Mouse (Mus musculus) yolk sac, embryonic 10.5 days (tissue): ENCODE results near the gene Nxf2.
"Not testable (repeated sequence)": the region's sequence is repeated elsewhere in the genome, so short reads cannot be mapped to it uniquely, and the experiment has no call there.

Experiments
- DNase-seq: peaks from one replicate; pipeline ENCODE4 v3.0.0-alpha.2; 2017; ENCODE audit warnings: low spot score

The Nxf2 gene

DNA sequence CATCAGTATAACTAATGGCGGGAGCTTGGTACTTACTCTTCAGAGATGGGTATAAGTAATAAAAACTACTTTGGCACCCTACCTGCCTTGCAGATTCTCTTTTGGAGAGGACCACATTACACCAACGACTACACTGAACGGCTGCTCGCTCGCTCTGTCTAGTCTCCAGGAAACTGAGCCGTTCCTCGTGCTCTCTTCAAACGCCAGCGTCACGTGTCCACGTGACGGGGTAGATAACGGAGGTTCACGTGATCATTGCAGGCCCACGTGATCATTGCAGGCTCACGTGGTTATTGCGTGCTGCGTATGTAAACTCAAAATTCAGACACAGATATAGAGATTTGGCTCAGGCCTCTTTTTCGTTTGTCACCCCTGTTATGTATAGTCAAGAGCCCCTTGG, at the start of gene Nxf2:
Nxf2 (minus strand) TSS at position 209 of the 400 bp plus-strand sequence.
- no peak for DNase-seq

DNA sequence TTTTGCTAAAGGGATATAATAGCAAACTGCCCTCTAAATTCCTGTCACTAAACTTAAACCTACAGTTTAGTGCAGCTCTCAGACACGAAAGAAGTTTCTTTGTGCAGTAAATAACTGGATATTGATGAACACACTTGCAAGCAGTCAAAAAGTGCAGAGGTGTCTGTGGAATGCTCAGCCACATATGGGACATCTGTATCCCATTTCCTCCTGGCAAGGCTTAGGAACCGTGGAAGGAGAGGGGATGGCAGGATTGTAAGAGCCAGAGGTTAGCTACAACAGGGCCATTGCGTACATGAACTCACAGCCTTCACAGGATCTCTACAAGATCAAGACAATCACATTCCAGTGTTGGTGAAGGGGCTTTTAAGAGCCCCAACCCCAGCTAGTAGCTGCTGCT, 46.8 kb upstream of the Nxf2 start:
- DNase-seq = no peak

DNA sequence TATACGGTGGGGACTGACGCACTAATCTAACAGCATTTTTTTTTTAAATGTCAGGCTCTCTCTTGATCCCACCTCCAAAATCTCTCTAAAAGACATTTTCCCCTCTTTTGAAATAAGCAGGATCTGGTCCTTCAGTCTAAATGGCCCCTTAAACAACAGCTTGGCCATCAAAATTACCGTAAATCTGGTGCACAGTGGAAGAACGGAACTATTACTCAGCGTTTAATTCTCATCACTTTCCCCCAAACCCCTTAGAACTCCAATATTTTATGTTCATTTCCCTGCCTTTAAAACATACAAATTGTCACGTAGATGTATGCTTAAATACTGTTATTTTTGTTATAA, 44.9 kb upstream of the Nxf2 start:
- no peak for DNase-seq

DNA sequence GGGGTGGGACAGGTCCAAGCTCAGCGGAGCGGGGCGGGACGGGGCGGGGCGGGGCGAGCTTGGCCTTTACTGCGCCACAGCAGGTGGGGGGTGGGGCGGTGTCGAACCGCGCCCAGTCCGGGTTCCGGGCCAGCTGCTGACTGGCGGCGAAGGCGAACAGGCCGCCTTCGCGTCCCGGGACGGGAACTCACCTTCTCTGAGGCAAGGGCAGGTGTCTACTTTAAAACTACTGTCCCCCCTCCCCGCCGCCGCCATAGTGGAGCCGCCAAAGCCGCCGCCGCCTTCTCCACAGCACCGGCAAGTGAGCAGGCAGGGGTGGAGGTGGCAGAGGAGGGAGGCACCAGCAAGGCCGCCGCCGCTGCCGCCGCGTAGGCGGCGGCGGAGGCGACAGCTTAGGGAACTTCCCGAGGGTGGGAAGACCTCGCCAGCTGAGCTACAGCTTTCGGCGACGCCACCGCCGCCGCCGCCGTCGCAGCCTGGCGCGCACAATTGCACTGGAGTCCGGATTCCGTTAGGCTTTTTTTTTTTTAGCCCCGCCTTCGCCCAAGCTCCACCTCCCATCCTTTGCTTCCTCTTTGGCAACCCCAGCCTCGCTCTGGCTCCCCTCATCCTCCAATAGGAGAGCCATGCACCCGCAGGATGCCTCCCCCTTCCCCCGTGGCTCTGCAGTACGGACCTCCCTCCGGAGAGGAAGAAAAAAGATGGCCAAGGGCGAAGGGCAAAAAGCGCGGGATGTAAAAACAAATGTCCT, 44.3 kb upstream of the Nxf2 start, which contains the start of gene Zmat1:
Zmat1 (minus strand) TSS at position 490 of the 751 bp plus-strand sequence.
- peak; percentile 89 for DNase-seq

DNA sequence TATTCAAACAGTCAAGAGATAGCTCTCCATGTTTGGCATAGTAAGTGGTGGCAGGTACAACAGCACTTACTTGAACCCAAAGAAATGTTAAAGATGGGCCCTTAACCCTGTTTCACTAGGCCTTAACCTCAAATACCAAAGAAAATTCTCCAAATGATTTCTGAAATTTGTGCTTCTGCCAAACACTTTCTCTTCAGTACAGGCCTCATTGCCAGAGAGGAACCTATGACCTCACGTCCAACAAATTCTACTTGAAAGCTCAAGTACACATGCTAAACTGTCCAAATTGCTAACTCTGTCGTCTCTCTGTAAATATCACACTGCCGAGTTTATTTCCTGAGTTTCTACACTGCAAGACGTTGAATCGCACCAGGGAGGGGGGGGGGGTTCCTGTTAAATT, 43.5 kb upstream of the Nxf2 start:
- no peak for DNase-seq

DNA sequence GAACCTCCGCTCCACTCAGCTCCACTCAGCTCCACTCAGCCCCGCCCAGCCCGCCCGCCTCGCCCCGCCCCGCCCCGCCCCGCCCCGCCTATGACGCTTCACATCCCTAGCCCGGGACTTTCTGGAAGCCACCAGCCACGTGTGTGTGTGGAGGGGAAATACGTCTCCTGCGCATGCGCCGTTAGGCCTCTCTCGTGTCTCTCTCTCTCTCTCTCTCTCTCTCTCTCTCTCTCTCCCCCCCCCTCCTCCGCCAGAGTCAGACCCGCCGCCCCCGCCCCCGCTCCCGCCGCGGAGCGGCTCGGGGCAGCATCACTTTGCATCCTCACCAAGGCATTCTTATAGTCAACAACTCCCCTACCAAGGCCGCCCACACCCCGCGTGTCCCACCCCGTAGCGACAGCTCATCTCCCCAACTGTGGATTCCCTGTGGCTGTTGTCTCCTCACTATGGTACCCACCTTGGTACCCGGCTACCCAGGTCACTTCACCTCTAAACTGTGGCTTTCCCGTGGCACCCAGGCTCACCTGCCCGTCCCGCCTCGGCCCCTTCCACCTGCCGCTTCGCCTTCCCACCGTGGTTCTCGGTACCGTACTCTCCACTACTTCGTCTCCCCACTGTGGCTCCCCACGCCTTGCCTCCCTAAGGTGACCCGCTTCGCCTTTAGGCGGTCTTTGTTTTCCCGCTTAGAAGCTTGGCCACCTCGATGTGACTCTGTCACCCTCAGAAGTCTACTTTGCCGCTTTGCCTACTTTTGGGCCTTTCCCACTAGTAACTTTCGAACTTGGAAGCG, 1.1 kb downstream of the Nxf2 start:
- DNase-seq = peak; percentile 53

DNA sequence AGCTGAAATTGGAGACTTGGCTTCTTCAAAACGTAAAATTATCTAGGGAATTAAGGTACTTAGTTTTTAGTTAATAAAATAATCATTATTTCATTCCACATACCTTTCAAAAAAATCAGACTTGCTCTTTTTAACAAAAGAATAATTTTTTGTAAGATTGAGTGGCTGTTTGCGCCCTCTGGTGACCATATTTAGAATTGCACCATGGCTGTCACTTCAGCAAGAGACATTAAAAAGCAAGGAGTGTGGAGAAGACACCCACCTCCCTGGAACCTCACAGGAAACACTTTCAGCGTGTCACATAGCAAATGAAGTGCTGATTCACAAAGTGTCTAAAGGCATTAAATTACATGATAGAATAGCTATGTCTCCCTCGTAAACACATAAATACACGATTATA, 34.2 kb downstream of the Nxf2 start:
- no peak for DNase-seq

DNA sequence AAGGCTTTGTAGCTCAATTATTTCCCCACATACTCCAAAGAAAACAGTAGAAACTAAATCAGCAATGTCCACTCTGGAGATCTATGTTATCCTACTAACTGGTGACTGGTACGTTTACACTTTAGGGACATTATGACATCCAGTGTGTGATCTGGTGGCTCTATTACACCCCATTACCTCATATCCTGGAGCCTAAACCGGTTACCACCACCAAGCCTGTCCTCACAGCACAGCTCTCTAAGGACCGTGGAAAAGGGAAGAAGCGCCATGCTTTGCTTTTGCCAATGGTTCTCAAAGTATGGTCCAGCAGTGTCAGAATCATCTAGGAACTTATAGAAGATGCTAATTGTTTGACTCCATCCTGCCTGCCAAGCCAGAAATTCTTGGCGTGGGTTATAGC, 34.6 kb downstream of the Nxf2 start:
- no peak for DNase-seq

DNA sequence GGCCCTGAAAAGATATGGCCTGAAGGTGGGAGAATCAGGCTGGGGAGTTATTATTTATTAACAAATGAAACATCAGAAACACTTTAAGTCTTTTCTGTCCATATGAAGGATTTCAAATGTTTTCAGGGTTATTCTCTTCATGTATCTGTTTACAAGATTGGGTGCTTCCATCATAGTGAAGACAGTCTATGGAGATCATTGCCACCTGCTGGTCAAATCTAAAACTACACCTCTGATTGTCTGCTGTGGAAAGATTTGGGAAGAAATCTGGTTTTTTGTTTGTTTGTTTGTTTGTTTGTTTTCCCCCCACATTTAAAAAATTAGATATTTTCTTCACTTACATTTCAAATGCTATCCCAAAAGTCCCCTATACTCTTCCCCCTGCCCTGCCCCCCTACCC, 39.5 kb downstream of the Nxf2 start:
- DNase-seq = no peak

DNA sequence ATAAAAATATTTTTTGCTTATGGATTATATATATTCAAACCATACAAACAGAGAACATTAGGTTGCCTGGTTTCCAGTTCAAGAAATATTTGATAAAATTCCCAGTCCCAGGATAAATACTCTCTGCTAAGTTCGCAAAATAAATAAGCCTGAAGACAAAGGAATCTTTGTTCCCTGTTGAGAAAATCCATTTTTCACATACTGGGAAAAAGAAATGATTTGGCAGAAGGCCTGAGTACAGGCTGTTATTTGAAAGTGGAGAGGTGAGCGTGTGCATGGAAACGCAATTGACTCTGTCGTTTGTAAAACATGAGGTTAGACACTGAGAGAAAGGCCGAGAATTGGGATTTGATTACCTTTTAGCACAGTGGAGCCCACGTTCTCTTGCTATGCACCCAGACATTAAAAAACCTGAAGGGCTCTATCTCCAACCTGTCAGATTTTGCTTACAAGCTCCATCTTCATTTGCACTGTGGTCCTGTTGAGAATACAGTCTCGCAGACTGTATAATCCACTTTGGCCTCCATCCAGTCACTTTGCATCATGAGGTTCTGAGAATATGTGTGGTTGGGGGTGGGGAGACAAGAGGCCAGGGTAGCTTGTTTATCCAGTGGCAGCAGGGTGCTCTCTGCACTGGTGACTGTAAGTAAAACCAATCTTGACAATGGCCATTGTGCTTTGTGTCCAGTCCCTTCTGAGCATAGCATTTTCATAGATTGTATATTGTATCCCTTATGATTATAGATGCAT, 40.7 kb downstream of the Nxf2 start:
- DNase-seq = no peak

DNA sequence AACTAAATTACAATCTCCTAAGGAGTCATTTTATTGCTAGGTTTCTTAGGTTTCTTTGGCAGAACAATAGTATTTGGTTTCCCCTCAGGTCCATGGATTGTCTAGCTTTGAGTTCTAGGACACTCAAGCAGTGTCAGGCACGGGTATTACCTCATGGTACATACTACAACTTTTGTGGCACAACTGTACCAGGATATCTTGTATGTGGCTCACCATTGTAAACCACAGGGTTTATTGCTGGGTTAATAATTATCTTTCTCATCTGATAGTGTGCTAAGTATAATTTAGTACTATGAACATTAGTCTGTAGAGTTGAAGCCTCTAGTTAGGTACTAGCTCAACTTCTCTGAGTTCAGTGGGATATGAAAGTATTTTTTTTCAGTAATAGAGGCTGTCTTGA, 45.3 kb downstream of the Nxf2 start:
- no peak for DNase-seq

DNA sequence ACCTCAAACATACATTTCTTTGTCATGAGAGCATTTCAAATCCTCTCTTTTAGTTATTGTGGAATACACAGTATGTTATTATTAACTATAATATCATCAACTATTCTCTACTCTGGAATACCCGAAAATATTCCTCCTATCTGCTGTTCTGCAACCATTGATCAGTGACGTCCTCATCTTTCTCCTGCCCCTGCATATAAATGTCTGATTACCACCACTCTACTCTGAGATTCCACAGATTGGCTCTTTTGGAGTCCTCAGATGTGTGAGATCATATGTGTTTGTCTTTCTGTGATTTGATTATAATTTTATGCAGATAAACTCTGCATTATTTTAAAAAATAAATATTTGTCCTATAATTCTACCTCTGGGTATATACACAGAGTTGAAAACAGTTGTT, 48.8 kb downstream of the Nxf2 start:
- DNase-seq = no peak

DNA sequence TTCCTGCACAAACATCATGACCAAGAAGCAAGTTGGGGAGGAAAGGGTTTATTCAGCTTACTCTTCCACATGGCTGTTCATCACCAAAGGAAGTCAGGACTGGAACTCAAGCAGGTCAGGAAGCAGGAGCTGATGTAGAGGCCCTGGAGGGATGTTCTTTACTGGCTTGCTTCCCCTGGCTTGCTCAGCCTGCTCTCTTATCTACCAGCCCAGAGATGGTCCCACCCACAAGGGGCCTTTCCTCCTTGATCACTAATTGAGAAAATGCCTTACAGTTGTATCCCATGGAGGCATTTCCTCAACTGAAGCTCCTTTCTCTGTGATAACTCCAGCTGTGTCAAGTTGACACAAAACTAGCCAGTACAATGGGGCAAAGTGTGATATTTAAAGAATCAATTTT, 49.2 kb downstream of the Nxf2 start:
- not testable (repeated sequence) for DNase-seq

DNA sequence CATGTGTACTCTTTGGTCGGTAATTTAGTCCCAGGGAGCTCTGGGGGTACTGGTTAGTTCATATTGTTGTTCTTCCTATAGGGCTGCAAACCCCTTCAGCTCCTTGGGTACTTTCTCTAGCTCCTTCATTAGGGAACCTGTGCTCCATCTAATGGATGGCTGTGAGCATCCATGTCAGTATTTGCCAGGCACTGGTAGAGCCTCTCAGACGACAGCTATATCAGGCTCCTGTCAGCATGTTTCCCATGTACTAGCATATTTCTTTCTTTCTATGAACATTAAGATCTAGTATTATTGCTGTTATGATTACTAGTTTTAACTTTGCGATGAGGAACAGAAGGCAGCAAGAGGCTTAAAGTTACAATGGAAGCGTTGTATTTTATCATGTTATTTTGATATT, 49.7 kb downstream of the Nxf2 start:
- DNase-seq = no peak

DNA sequence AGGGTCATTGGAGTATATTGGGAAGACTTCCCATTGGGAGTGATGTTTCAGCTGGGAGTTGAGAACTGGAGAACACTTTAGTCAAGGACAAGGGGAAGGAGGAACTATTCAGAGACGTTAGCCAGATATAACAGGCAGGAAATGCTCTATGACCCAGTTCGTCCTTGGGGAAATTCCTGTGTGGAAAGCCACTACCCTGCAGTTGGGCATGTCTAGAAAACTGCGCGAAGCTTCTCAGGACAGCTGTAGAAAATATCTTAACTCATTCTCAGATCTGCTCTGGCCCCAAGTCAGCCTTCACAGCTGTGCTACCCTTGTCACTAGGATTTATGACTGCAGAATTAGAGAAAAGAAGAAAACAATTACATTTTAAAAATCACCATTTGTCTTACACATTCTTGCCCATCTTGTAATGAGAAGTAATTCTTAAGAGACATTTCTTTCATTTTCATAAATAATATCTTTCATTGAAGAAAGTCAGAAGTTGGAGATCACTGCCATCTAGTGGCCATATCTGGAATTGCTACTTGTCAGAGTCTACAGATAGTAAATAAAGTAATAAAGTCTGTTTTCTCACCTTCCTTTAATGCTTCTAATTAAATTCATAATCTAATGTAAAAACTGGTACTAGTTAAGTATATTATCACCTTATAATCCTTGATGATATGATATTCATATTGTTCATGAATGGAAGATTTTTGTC, 51.2 kb downstream of the Nxf2 start:
- no peak for DNase-seq

DNA sequence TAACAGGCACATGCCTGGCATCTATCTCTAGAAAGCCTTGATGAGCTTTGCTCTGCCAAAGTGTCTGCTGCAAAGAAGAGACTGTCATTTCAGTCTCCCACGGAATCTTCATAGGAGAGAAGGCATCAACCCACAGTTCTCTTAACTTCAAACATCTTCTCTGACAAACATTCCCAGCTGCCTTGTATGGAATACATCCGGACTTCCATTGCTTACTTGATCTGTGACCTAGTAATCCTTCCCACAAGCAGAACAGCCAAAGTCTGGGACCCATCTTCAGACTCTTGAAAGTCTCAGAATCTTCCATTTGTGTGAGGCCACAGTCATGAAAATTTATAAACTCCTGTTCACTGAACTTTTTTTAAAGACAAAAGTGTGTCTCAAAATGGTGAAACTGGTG, 51.7 kb downstream of the Nxf2 start:
- no peak for DNase-seq

DNA sequence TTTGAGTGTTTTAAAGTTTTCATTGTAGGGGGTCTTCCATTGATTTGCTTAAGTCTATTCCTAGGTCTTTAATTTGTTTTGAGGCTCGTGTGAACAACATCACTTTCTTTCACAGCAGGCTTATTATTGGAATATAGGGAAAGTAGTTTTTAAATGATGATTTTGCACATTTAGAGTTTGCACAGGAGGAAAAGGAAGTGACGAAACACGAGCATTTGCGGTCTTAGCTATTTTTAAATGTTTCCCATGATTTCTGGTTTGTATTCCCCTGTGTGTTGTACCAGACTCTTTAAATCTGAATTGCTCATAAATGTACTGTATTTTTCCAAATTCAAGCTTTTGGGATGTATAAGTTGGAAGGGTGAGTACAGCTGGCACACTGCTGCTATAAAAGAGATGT, 54.2 kb downstream of the Nxf2 start:
- DNase-seq = no peak
